Mouse (Mus musculus) liver, adult 2 months (tissue): ENCODE data around the gene Aknad1. TPM values are rescaled to one million over a fixed set of nuclear protein-coding genes. Genes with fewer than 3 reads are reported as not detected.

ENCODE experiments used
- DNase-seq: peaks from one replicate; pipeline ENCODE4 v3.0.0-alpha.2; 2011; ENCODE audit warnings: low read depth, low spot score; ENCODE audit errors: extremely low read depth
- H3K27ac ChIP-seq: fragments of 200-500 bp; replicated peaks from 2 replicates; pipeline ENCODE4 v1.5.1; 2012; ENCODE audit warnings: low read depth, mild to moderate bottlenecking, control low read depth, inconsistent platforms, low read length; ENCODE audit not compliant: insufficient read depth
- H3K27me3 ChIP-seq: fragments of 200-500 bp; 2 replicates; pipeline ENCODE4 v1.6.1; 2012; ENCODE audit warnings: mild to moderate bottlenecking, moderate library complexity, low read length, inconsistent platforms; ENCODE audit not compliant: control insufficient read depth, insufficient read depth
- H3K36me3 ChIP-seq: fragments of 200-500 bp; 2 replicates; pipeline ENCODE4 v1.6.1; 2012; ENCODE audit warnings: low read length, inconsistent platforms; ENCODE audit not compliant: control insufficient read depth, insufficient read depth
- H3K4me1 ChIP-seq: fragments of 200-500 bp; 2 replicates; pipeline ENCODE4 v1.6.1; 2011; ENCODE audit warnings: low read length; ENCODE audit not compliant: control insufficient read depth, insufficient read depth
- H3K4me3 ChIP-seq: fragments of 200-500 bp; 2 replicates; pipeline ENCODE4 v1.5.1; 2011; ENCODE audit warnings: low read depth, mild to moderate bottlenecking, control low read depth, low read length, moderate library complexity; ENCODE audit not compliant: insufficient read depth
- H3K79me2 ChIP-seq: fragments of 200-500 bp; 2 replicates; pipeline ENCODE4 v1.6.1; 2012; ENCODE audit warnings: inconsistent platforms, mild to moderate bottlenecking, low read length, moderate library complexity; ENCODE audit not compliant: control insufficient read depth, insufficient read depth
- H3K9ac ChIP-seq: fragments of 200-500 bp; 2 replicates; pipeline ENCODE4 v1.6.1; 2012; ENCODE audit warnings: low read depth, mild to moderate bottlenecking, control low read depth, inconsistent platforms, low read length
- CTCF ChIP-seq: fragments of 200-500 bp; IDR thresholded peaks from 2 replicates; pipeline ENCODE4 v1.5.1; 2011; ENCODE audit warnings: low read depth, low read length, control low read depth
- POLR2A ChIP-seq: fragments of 200-500 bp; IDR thresholded peaks from 2 replicates; pipeline ENCODE4 v1.6.1; 2011; ENCODE audit warnings: low read length, control low read depth; ENCODE audit not compliant: insufficient read depth; ENCODE audit errors: extremely low read depth
- WGBS: fragments of 180-500 bp; shearing (Covaris S2); methylation state at CpG from one replicate; pipeline ENCODE4 v1.1.7; 2018; 5-methylcytosine and 5-hydroxymethylcytosine counted together
- polyA plus RNA-seq: library from polyadenylated mRNA; depleted of rRNA; stranded (reverse); fragments of >200 nt; gene quantifications from 2 replicates; pipeline ENCODE4 v1.2.3, GENCODE M21; 2012
- total RNA-seq: library from RNA; depleted of rRNA; stranded (reverse); fragments of >200 nt; gene quantifications from 2 replicates; pipeline ENCODE4 v1.2.3, GENCODE M21; 2014

The Aknad1 gene
- total and polyA plus RNA-seq, 2 experiments = not detected

DNA sequence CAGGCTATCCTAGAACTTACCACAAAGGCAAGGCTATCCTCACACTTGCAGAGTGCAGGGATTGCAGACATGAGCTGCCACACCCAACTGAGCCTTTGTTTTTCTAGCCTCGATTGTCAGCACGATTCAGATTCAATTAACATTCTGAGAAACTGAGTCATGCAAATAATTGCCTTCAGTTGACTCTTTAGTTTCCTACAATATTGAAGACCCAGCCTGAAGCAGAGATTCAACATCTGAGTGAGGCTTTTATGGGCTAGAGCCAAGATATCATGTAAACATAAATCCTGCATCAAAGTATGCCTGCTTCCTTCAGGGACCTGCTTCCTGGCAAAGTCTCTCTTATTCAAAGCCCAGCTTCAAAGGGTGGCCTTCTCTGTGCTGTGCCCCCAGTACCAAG is 24.2 kb downstream of the Aknad1 start:
- Histone ChIP-seq H3K9ac (no peak overlapping the region), H3K27ac (no peak overlapping the region), H3K4me3 (no peak overlapping the region), H3K4me1 (no peaks in the 10 kb centered on the region), H3K79me2 (no peaks in the 10 kb centered on the region), H3K27me3 (no peaks in the 10 kb centered on the region), H3K36me3 (no peaks in the 10 kb centered on the region)
- 80% methylated on average over 2 of the region's 2 CpGs for WGBS
- TF ChIP-seq POLR2A (no peak), CTCF (no peak)
- no peak for DNase-seq

DNA sequence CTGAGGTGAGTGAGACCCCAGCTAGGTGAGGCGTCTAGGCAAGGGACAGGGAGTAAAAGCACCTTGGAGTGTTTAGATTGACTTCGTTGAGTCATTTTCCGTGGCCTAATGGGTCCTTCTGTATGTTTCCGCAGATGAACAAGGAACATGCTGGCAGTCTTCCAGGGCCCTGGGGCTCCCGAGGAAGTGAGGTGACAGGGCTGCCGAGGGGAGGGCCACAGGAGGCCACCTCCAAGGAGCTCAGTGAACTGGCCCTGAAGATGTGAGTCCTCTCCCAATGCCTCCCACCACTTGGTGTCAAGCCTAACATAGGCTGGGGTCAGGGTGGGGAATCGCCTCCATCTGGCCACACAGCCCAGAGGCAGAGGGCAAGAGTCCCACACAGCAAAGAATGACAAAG is 25.5 kb downstream of the Aknad1 start:
- Histone ChIP-seq H3K27me3 (no peaks in the 10 kb centered on the region), H3K36me3 (no peaks in the 10 kb centered on the region), H3K9ac (no peak overlapping the region), H3K79me2 (no peaks in the 10 kb centered on the region), H3K4me1 (no peaks in the 10 kb centered on the region), H3K4me3 (no peak overlapping the region), H3K27ac (no peak overlapping the region)
- TF ChIP-seq CTCF (no peak), POLR2A (no peak)
- WGBS = 60% methylated on average over 7 of the region's 7 CpGs
- DNase-seq = no peak

DNA sequence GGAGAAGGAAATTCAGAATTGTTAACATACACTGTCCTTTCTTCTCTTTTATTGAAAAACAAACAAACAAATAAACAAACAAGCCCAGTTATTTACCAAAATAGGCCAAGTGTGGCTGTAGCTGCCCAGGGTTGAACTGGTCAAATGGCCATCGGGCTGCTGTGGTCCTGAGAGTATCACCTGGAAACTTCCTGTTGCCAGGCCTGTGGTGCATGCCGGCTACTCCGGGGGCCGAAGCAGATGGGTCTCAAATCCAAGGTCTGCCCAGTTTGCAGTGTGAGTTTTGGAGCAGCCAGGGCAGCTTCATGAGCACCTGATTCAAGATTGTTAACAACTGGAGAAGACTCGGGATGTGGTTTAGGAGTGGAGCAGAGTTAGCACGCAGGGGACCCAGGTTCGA is 26.0 kb downstream of the Aknad1 start:
- TF ChIP-seq CTCF (no peak), POLR2A (no peak)
- Histone ChIP-seq H3K36me3 (no peaks in the 10 kb centered on the region), H3K4me3 (no peak overlapping the region), H3K27me3 (no peaks in the 10 kb centered on the region), H3K4me1 (no peaks in the 10 kb centered on the region), H3K27ac (no peak overlapping the region), H3K79me2 (no peaks in the 10 kb centered on the region), H3K9ac (no peak overlapping the region)
- no peak for DNase-seq
- WGBS = 96% methylated on average over 7 of the region's 7 CpGs

DNA sequence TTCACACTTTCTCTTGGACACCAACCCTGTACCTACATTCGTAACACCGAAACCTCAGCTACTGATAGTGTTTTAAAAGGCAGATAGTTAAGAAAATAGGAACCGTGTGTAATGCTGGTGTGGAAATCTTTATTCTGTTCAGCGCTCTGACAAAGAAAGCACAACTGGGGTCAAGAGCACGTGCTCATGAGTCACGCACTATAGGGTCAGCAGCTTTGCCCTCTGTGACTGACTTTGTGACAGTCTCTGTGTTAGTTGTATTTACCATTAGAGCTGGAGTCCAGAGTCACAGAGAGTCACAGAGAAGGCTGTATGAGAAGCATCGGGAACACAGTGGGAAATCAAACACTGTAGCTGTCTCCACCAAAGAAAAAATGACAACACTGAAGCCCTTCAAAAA is 27.5 kb downstream of the Aknad1 start:
- Histone ChIP-seq H3K9ac (no peak overlapping the region), H3K4me3 (no peak overlapping the region), H3K27ac (no peak overlapping the region), H3K27me3 (no peaks in the 10 kb centered on the region), H3K4me1 (peaks cover 3% of the 10 kb centered on the region), H3K36me3 (no peaks in the 10 kb centered on the region), H3K79me2 (no peaks in the 10 kb centered on the region)
- no peak for TF ChIP-seq CTCF
- no peak for TF ChIP-seq POLR2A
- DNase-seq = no peak
- WGBS = 60% methylated on average over 7 of the region's 7 CpGs

DNA sequence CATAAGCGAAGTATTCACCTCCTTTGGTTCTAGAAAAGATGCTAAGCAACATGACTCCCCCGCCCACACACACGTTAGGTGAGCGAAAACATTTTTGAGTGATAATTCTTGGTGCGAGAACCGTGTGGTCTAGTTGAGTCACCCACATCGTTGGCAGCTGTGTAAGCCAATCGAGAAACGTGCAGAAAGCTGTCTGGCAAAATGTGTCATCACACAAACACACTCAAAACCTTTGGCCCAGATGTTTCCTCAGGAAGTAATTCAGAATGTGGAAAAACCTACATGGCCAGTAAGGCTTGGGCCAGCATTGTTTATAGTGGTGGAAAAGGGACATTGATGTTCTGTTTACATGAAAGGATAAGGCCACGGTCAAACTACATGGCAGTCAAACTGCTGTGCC is 28.0 kb downstream of the Aknad1 start:
- H3K27me3 ChIP-seq = no peaks in the 10 kb centered on the region
- TF ChIP-seq POLR2A (no peak), CTCF (no peak)

DNA sequence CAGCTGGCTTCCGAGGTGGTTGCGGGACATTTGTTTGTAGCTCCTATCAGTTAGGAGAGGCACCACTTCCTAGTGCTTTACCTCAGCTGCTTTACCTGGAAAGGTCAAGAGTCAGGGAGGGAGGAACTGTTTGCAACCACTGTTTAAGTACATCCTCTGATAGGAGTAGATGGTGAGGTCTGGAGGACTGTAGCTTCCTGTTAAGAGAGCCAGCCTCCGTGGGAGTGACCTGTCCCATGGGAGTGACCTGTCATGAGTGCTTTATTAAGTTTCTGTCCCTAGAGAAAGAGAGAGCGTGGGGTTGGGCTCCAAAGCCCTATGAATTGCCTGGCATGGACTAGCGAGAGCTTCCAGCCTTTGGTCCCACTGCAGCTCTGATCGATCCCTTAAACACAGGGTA is 30.1 kb downstream of the Aknad1 start:
- peaks cover 3% of the 10 kb centered on the region for H3K4me1 ChIP-seq
- no peaks in the 10 kb centered on the region for H3K36me3 ChIP-seq
- no peak for TF ChIP-seq CTCF
- TF ChIP-seq POLR2A = no peak
- no peak for DNase-seq
- no peak overlapping the region for H3K4me3 ChIP-seq
- WGBS = 79% methylated on average over 6 of the region's 6 CpGs
- H3K9ac ChIP-seq = no peak overlapping the region
- no peaks in the 10 kb centered on the region for H3K27me3 ChIP-seq
- no peak overlapping the region for H3K27ac ChIP-seq
- H3K79me2 ChIP-seq = no peaks in the 10 kb centered on the region

More for the DNA sequence above, 28.0 kb downstream of the Aknad1 start:
- peaks cover 3% of the 10 kb centered on the region for H3K4me1 ChIP-seq
- H3K79me2 ChIP-seq = no peaks in the 10 kb centered on the region
- WGBS = 56% methylated on average over 10 of the region's 10 CpGs
- H3K36me3 ChIP-seq = no peaks in the 10 kb centered on the region
- no peak overlapping the region for H3K27ac ChIP-seq
- H3K4me3 ChIP-seq = no peak overlapping the region
- H3K9ac ChIP-seq = no peak overlapping the region
- DNase-seq = no peak
